27 mouse cellular contexts compared by ENCODE assay signal in genomic region chr1:31058196-31058595, GRCm38 (mm10).
A peak's percentile ranks its signal among the peaks of the same experiment; 100 is the strongest.
DNase-seq lines count a peak whose midpoint lies in the region; ATAC-seq and TF ChIP-seq lines count a peak whose summit lies in the region.
"Had no signal": no experiment of that assay in that cellular context is flagged by ENCODE, and none has a peak within 500 bp of the region (broad histone marks: within the 10 kb centered on the region; RNA-seq: fewer than 3 reads in every experiment).

No protein-coding gene starts in this region.

- no peak for TF ChIP-seq CTCF in thymus, adult 2 months (IDR thresholded peaks at IDR 0.05; ENCODE audit: borderline replicate concordance, control insufficient read depth, extremely low read depth, insufficient read depth, low read length, poor library complexity)

- ATAC-seq in kidney, embryonic 16.5 days (ENCODE audit: low FRiP score, low TSS enrichment): peak; percentile 59; the same call in 1 of the 2 replicates
- no peak for ATAC-seq in intestine, embryonic 16.5 days
- ATAC-seq: forebrain, embryonic 16.5 days had no signal

- WGBS in kidney, embryonic 16.5 days: 14% methylated on average over 3 of the region's 3 CpGs
- WGBS in intestine, embryonic 16.5 days: 51% methylated on average over 3 of the region's 3 CpGs
- 21% methylated on average over 3 of the region's 3 CpGs for WGBS in thymus, adult 2 months

- no peak overlapping the region for H3K4me2 ChIP-seq in kidney, embryonic 16.5 days (replicated peaks; ENCODE audit: low read depth, low read length)
- no peak overlapping the region for H3K4me2 ChIP-seq in intestine, embryonic 16.5 days (ENCODE audit: low read depth, low read length)
- H3K4me2 ChIP-seq: embryonic facial prominence, embryonic 13.5 days; heart, embryonic 13.5 days; hindbrain, embryonic 14.5 days; limb, embryonic 12.5 days; liver, embryonic 11.5 days; lung, embryonic 15.5 days; midbrain, embryonic 12.5 days; neural tube, embryonic 13.5 days; stomach, embryonic 15.5 days had no signal

- H3K27ac ChIP-seq in kidney, embryonic 16.5 days (ENCODE audit: low read length): 0 out of 2 replicates have a peak overlapping the region, but pooled peaks have one; percentile 23
- H3K27ac ChIP-seq in intestine, embryonic 16.5 days (ENCODE audit: low read length): peak overlapping the region; percentile 21
- no peak overlapping the region for H3K27ac ChIP-seq in thymus, adult 2 months (ENCODE audit: control insufficient read depth, insufficient read depth, low read length)
- H3K27ac ChIP-seq: embryonic facial prominence, embryonic 13.5 days; gastrocnemius, adult 2 months; heart, embryonic 13.5 days; hindbrain, embryonic 14.5 days; limb, embryonic 12.5 days; lung, embryonic 15.5 days; midbrain, embryonic 12.5 days; neural tube, embryonic 13.5 days; stomach, embryonic 15.5 days had no signal

- H3K9ac ChIP-seq in kidney, embryonic 16.5 days (replicated peaks; ENCODE audit: low read length): no peak overlapping the region
- H3K9ac ChIP-seq in intestine, embryonic 16.5 days (ENCODE audit: low read depth, low read length): no peak overlapping the region
- H3K9ac ChIP-seq: embryonic facial prominence, embryonic 13.5 days; heart, embryonic 13.5 days; hindbrain, embryonic 14.5 days; limb, embryonic 12.5 days; lung, embryonic 15.5 days; midbrain, embryonic 12.5 days; neural tube, embryonic 13.5 days; stomach, embryonic 15.5 days had no signal

- no peak for DNase-seq in kidney, postnatal 10 days
- peak; percentile 45 for DNase-seq in adipocyte (ENCODE audit: low spot score)
- DNase-seq in embryo, embryonic 11 days: peak; percentile 11
- DNase-seq in thymus, adult 18-20 months: no peak
- no peak for DNase-seq in thymus, adult 2 months
- no peak for DNase-seq in spleen, postnatal 36 days (ENCODE audit: low spot score in 2 of 2)
- DNase-seq: adrenal gland, adult 8-10 months; cerebellum, adult 9-10 months; gastrocnemius, adult 2 months; heart, postnatal 10 days; kidney, adult 9 months; lung, postnatal 36 days; thymus, postnatal 4 days had no signal

- H3K27me3 ChIP-seq in kidney, embryonic 16.5 days (ENCODE audit: insufficient read depth, low read length): no peaks in the 10 kb centered on the region
- H3K27me3 ChIP-seq in intestine, embryonic 16.5 days (replicated peaks; ENCODE audit: control insufficient read depth, insufficient read depth, low read length): no peaks in the 10 kb centered on the region
- H3K27me3 ChIP-seq in thymus, adult 2 months (ENCODE audit: control insufficient read depth, insufficient read depth, low read length): no peaks in the 10 kb centered on the region
- H3K27me3 ChIP-seq: embryonic facial prominence, embryonic 13.5 days; heart, embryonic 13.5 days; limb, embryonic 12.5 days; lung, embryonic 15.5 days; megakaryocyte, embryonic 14.5 days; midbrain, embryonic 12.5 days; neural tube, embryonic 13.5 days; stomach, embryonic 15.5 days had no signal

- H3K4me3 ChIP-seq in kidney, embryonic 16.5 days (ENCODE audit: low read length): no peak overlapping the region
- H3K4me3 ChIP-seq in intestine, embryonic 16.5 days (ENCODE audit: low read length): no peak overlapping the region
- no peak overlapping the region for H3K4me3 ChIP-seq in thymus, adult 2 months (ENCODE audit: control insufficient read depth, insufficient read depth, low read length)
- H3K4me3 ChIP-seq: embryonic facial prominence, embryonic 13.5 days; erythroblast, embryonic 14.5 days; gastrocnemius, adult 2 months; heart, embryonic 13.5 days; limb, embryonic 12.5 days; lung, embryonic 15.5 days; megakaryocyte, embryonic 14.5 days; midbrain, embryonic 12.5 days; neural tube, embryonic 13.5 days; stomach, embryonic 15.5 days had no signal

- no peaks in the 10 kb centered on the region for H3K36me3 ChIP-seq in kidney, embryonic 16.5 days (ENCODE audit: insufficient read depth, low read length)
- no peaks in the 10 kb centered on the region for H3K36me3 ChIP-seq in intestine, embryonic 16.5 days (ENCODE audit: control insufficient read depth, insufficient read depth, low read length)
- H3K36me3 ChIP-seq in thymus, adult 2 months (ENCODE audit: control insufficient read depth, insufficient read depth, low read length): no peaks in the 10 kb centered on the region
- H3K36me3 ChIP-seq: embryonic facial prominence, embryonic 13.5 days; heart, embryonic 13.5 days; limb, embryonic 12.5 days; lung, embryonic 15.5 days; midbrain, embryonic 12.5 days; neural tube, embryonic 13.5 days; stomach, embryonic 15.5 days had no signal

- TF ChIP-seq POLR2A in thymus, adult 2 months (IDR thresholded peaks at IDR 0.05; ENCODE audit: control insufficient read depth, extremely low read depth, insufficient read depth, low read length, poor library complexity): no peak

- no peaks in the 10 kb centered on the region for H3K9me3 ChIP-seq in kidney, embryonic 16.5 days (ENCODE audit: low read length)
- H3K9me3 ChIP-seq in intestine, embryonic 16.5 days (ENCODE audit: control insufficient read depth, low read length): no peaks in the 10 kb centered on the region
- H3K9me3 ChIP-seq: embryonic facial prominence, embryonic 13.5 days; heart, embryonic 13.5 days; limb, embryonic 12.5 days; lung, embryonic 15.5 days; midbrain, embryonic 12.5 days; neural tube, embryonic 13.5 days; stomach, embryonic 15.5 days had no signal

- H3K4me1 ChIP-seq in kidney, embryonic 16.5 days (ENCODE audit: insufficient read depth, low read length): peaks cover 14% of the 10 kb centered on the region
- peaks cover 9% of the 10 kb centered on the region; the same call in 1 of the 2 replicates for H3K4me1 ChIP-seq in intestine, embryonic 16.5 days (ENCODE audit: control insufficient read depth, insufficient read depth, low read length)
- no peaks in the 10 kb centered on the region for H3K4me1 ChIP-seq in thymus, adult 2 months (replicated peaks; ENCODE audit: control insufficient read depth, insufficient read depth, low read length)
- H3K4me1 ChIP-seq: embryonic facial prominence, embryonic 13.5 days; limb, embryonic 12.5 days; megakaryocyte, embryonic 14.5 days; midbrain, embryonic 12.5 days; neural tube, embryonic 13.5 days; stomach, embryonic 15.5 days had no signal

Comparison
In these comparisons a context has a peak if more than half of its experiments do, and no peak if none do; other contexts are left out.
1. DNase-seq: peak in adipocyte (single experiment) and embryo, embryonic 11 days (single experiment); none in kidney, postnatal 10 days (single experiment), thymus, adult 18-20 months (0 of 2), thymus, adult 2 months (single experiment) and spleen, postnatal 36 days (0 of 2).